In the genomic region with DNA sequence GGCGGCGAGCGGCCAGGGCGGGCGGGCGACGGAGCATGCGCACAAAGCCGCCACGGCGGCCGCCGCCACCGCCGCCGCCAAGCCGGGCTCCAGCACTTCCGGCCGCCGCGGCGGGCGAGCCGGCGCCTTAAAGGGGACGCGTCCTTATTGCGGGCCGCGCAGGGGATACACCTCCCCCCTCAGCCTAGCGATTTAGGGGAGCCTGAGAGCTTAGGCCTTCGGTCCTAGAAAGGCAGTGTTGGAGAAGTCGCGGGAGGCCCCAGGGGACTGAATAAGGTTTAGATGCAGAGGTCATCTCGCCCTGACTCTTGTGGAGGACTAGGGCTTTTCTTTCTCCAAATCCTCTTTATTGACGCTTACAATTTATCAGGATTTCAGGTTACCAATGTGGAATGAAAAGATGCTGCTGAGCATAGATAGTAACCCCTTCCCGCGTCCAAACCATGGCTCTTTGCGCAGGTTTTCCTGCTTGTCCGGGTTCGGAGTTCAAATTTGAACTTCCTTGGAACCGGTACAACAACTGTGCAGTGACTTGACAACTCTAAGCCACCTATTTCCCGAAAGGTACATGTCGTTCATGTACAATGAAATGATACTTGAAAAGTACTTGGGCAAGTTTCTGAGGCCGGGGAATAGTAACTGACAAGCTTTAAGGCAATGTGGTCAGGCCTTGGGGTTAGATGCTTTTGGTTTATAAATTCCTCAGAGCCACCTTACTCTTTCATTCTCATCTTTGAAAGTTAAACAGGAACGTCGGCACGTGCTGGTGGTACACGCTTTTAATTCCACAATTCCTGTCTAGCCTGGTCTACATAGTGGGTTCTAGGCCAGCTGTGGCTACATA, we compare ENCODE assay signal across 8 mouse cellular contexts. TPM values are rescaled to one million over a fixed set of nuclear protein-coding genes. Genes with fewer than 3 reads are reported as not detected.
DNase-seq lines count a peak whose midpoint lies in the region; ATAC-seq and TF ChIP-seq lines count a peak whose summit lies in the region.

A gene (minus strand): TSS at position 89 of the 844 bp plus-strand sequence.

- TF ChIP-seq CTCF in CH12.LX (conservative IDR thresholded peaks at IDR 0.05 in 1 of 2, IDR thresholded peaks at IDR 0.05 in 1 of 2; ENCODE audit: low read depth in 2 of 2, low read length in 2 of 2): no peak

- WGBS in forebrain, embryonic 14.5 days: 18% methylated on average over 34 of the region's 49 CpGs
- 18% methylated on average over 38 of the region's 49 CpGs for WGBS in neural tube, embryonic 15.5 days

- in situ Hi-C loops in CH12.LX (cut with MboI; ENCODE audit: low pct_ligation_motif_present, low pct_unique_long_range_greater_than_20kb, low sequenced_read_pairs): no loop called here

- H3K9ac ChIP-seq in CH12.LX (ENCODE audit: insufficient read depth, low read depth): peak within 1 kb of the TSS; percentile 98
- peak within 1 kb of the TSS; percentile 96 for H3K9ac ChIP-seq in forebrain, embryonic 14.5 days (ENCODE audit: low read length)
- peak within 1 kb of the TSS; percentile 80 for H3K9ac ChIP-seq in neural tube, embryonic 15.5 days (replicated peaks)

- H3K36me3 ChIP-seq in CH12.LX (replicated peaks in 1 of 2; ENCODE audit: control insufficient read depth in 1 of 2, insufficient read depth in 1 of 2, low read length in 1 of 2): peaks cover 0 to 32% of the 10 kb centered on the region in 2 experiments
- H3K36me3 ChIP-seq in forebrain, embryonic 14.5 days (ENCODE audit: control insufficient read depth, insufficient read depth, low read length): no peaks in the 10 kb centered on the region
- H3K36me3 ChIP-seq in neural tube, embryonic 15.5 days: no peaks in the 10 kb centered on the region

- peak within 1 kb of the TSS; percentile 82 for H3K27ac ChIP-seq in CH12.LX (ENCODE audit: insufficient read depth, low read depth)
- peak within 1 kb of the TSS; percentile 89 for H3K27ac ChIP-seq in forebrain, embryonic 14.5 days (ENCODE audit: low read depth, low read length)
- peak within 1 kb of the TSS; percentile 89 for H3K27ac ChIP-seq in neural tube, embryonic 15.5 days (replicated peaks)

- DNase-seq in CH12.LX (ENCODE audit: extremely low read depth): peak; percentile 68
- peak; percentile 67 for DNase-seq in c-Kit-positive CD71-positive TER-119-positive erythroid progenitor cells, embryonic 14.5 days (ENCODE audit: low spot score)
- peak; percentile 91 for DNase-seq in forebrain, embryonic 14.5 days (ENCODE audit: low spot score)
- DNase-seq in heart, postnatal 10 days: peak; percentile 81 to 83
- DNase-seq in kidney, postnatal 4 days: peak; percentile 83 to 89
- DNase-seq in lung, adult 18-20 months: peak; percentile 72 to 83
- DNase-seq in testis, postnatal 14 days (ENCODE audit: low spot score): peak; percentile 85

- H3K4me2 ChIP-seq in CH12.LX (ENCODE audit: insufficient read depth, low read depth, poor library complexity, severe bottlenecking): peak within 1 kb of the TSS; percentile 90
- peak within 1 kb of the TSS; percentile 91 for H3K4me2 ChIP-seq in forebrain, embryonic 14.5 days (ENCODE audit: low read length)
- H3K4me2 ChIP-seq in neural tube, embryonic 15.5 days: peak within 1 kb of the TSS; percentile 77

- peaks cover 5 to 16% of the 10 kb centered on the region in 2 experiments; a peak in 3 of 4 replicates for H3K4me1 ChIP-seq in CH12.LX (ENCODE audit: control insufficient read depth in 1 of 2, insufficient read depth in 2 of 2)
- H3K4me1 ChIP-seq in forebrain, embryonic 14.5 days (ENCODE audit: control insufficient read depth, insufficient read depth, low read length): peaks cover 8% of the 10 kb centered on the region
- H3K4me1 ChIP-seq in neural tube, embryonic 15.5 days: peaks cover 30% of the 10 kb centered on the region

- TF ChIP-seq POLR2A in CH12.LX (IDR thresholded peaks at IDR 0.05; ENCODE audit: low read depth, low read length): peak; percentile 36; the same call in 1 of the 2 replicates

- intact Hi-C loops in heart, postnatal 10 days (cut with DNase I): no loop called here

- no peaks in the 10 kb centered on the region for H3K27me3 ChIP-seq in CH12.LX (replicated peaks)
- H3K27me3 ChIP-seq in forebrain, embryonic 14.5 days (replicated peaks; ENCODE audit: control insufficient read depth, insufficient read depth, low read length): no peaks in the 10 kb centered on the region
- H3K27me3 ChIP-seq in neural tube, embryonic 15.5 days (replicated peaks): no peaks in the 10 kb centered on the region

- dilution Hi-C loops in CH12.LX (cut with MboI; ENCODE audit: extremely low pct_ligation_motif_present, extremely low pct_unique_long_range_greater_than_20kb, low sequenced_read_pairs): no loop called here

- peaks cover 2% of the 10 kb centered on the region for H3K9me3 ChIP-seq in CH12.LX (replicated peaks; ENCODE audit: low read length)
- no peaks in the 10 kb centered on the region for H3K9me3 ChIP-seq in forebrain, embryonic 14.5 days (replicated peaks; ENCODE audit: control insufficient read depth, low read length)
- H3K9me3 ChIP-seq in neural tube, embryonic 15.5 days (replicated peaks): no peaks in the 10 kb centered on the region

- ATAC-seq in forebrain, embryonic 14.5 days: peak; percentile 95
- peak; percentile 93 for ATAC-seq in neural tube, embryonic 15.5 days (ENCODE audit: low FRiP score)

- TF ChIP-seq RAD21 in CH12.LX (IDR thresholded peaks at IDR 0.05; ENCODE audit: low read depth, low read length): no peak

- peaks cover 24% of the 10 kb centered on the region for H3K79me2 ChIP-seq in CH12.LX (replicated peaks; ENCODE audit: control insufficient read depth, extremely low read depth, insufficient read depth, poor library complexity, severe bottlenecking)

- TF ChIP-seq EP300 in CH12.LX (IDR thresholded peaks at IDR 0.05; ENCODE audit: low read length): no peak

- peak within 1 kb of the TSS; percentile 72 to 90 (median 87) for H3K4me3 ChIP-seq in CH12.LX (replicated peaks in 1 of 3; ENCODE audit: low read depth in 2 of 3, low read length in 2 of 3, poor library complexity in 1 of 3)
- peak within 1 kb of the TSS; percentile 79 for H3K4me3 ChIP-seq in forebrain, embryonic 14.5 days (ENCODE audit: low read depth, low read length)
- H3K4me3 ChIP-seq in neural tube, embryonic 15.5 days (replicated peaks): peak within 1 kb of the TSS; percentile 60

TF ChIP-seq in CH12.LX, 34 proteins besides CTCF, POLR2A, EP300 and RAD21:
- no peak for TF ChIP-seq CHD1 (IDR thresholded peaks at IDR 0.05; ENCODE audit: low read depth, low read length)
- TF ChIP-seq ELF1 (IDR thresholded peaks at IDR 0.05; ENCODE audit: low read depth, low read length): peak; percentile 80
- TF ChIP-seq GABPA (IDR thresholded peaks at IDR 0.05; ENCODE audit: insufficient replicate concordance, low read depth, low read length): no peak
- no peak for TF ChIP-seq ZNF384 (IDR thresholded peaks at IDR 0.05; ENCODE audit: low read depth, low read length)
- TF ChIP-seq MEF2A (IDR thresholded peaks at IDR 0.05; ENCODE audit: borderline replicate concordance, low read depth, low read length): peak; percentile 9; the same call in 1 of the 2 replicates
- peak; percentile 86 for TF ChIP-seq BHLHE40 (IDR thresholded peaks at IDR 0.05; ENCODE audit: low read depth, low read length)
- TF ChIP-seq NRF1 (IDR thresholded peaks at IDR 0.05; ENCODE audit: low read depth, low read length): peak; percentile 73
- TF ChIP-seq MYC (IDR thresholded peaks at IDR 0.05; ENCODE audit: low read depth, low read length): peak; percentile 64
- TF ChIP-seq ZKSCAN1 (IDR thresholded peaks at IDR 0.05; ENCODE audit: borderline replicate concordance, low read depth, low read length): no peak
- TF ChIP-seq HCFC1 (IDR thresholded peaks at IDR 0.05; ENCODE audit: low read depth, low read length): peak; percentile 51; the same call in 1 of the 2 replicates
- TF ChIP-seq TCF12 (IDR thresholded peaks at IDR 0.05; ENCODE audit: low read depth, low read length): peak; percentile 34
- no peak for TF ChIP-seq USF1 (IDR thresholded peaks at IDR 0.05; ENCODE audit: low read depth, low read length)
- TF ChIP-seq UBTF (IDR thresholded peaks at IDR 0.05; ENCODE audit: low read depth, low read length): no peak

RNA-seq across cellular contexts. Expression of the gene that starts here (rescaled TPM):
- 8.8 and 9.0 TPM in 2 replicates for total RNA-seq in CH12.LX (2012; rRNA removed)
- 7.9 and 8.2 TPM in 2 replicates for total RNA-seq in CH12.LX (2014; rRNA removed)
- polyA plus RNA-seq in CH12.LX (2012; ENCODE audit: insufficient read length, low read depth): 18.0 and 19.3 TPM in 2 replicates
- 26.6 and 38.3 TPM in 2 replicates for polyA plus RNA-seq in forebrain, embryonic 14.5 days (2014; fragmentation: Nextera tagmentation; extraction: Ambion mirVana)
- 10 to 100 TPM; 14.5 TPM for total RNA-seq in heart, postnatal 10 days (2021)
- polyA plus RNA-seq in neural tube, embryonic 15.5 days (2015; fragmentation: Nextera tagmentation; extraction: Ambion mirVana): 37.7 and 39.0 TPM in 2 replicates

Comparison
In these comparisons a context has a peak if more than half of its experiments do, and no peak if none do; other contexts are left out.
1. Peak in every context shown above with its lines: DNase-seq, ATAC-seq, H3K4me3 ChIP-seq and H3K27ac ChIP-seq.